Mouse (Mus musculus) myocyte (in vitro differentiated cells): ENCODE data around the gene Gal3st1. TPM values are rescaled to one million over a fixed set of nuclear protein-coding genes. Genes with fewer than 3 reads are reported as not detected.

ENCODE experiments used
- H3K27me3 ChIP-seq: one replicate; pipeline ENCODE4 v1.6.1; 2011; ENCODE audit not compliant: control insufficient read depth, insufficient read depth, insufficient read length
- H3K36me3 ChIP-seq: one replicate; pipeline ENCODE4 v1.6.1; 2011; ENCODE audit not compliant: control insufficient read depth, insufficient read depth
- H3K4me2 ChIP-seq: one replicate; pipeline ENCODE4 v1.6.1; 2011; ENCODE audit warnings: low read depth, control low read depth
- H3K4me3 ChIP-seq: one replicate; pipeline ENCODE4 v1.5.1; 2011; ENCODE audit warnings: mild to moderate bottlenecking, control low read depth, moderate library complexity
- H3K79me2 ChIP-seq: one replicate; pipeline ENCODE4 v1.6.1; 2011; ENCODE audit not compliant: control insufficient read depth, insufficient read depth
- H3ac ChIP-seq: one replicate; pipeline ENCODE4 v1.6.1; 2011; ENCODE audit not compliant: control insufficient read depth, insufficient read length
- CEBPB ChIP-seq: IDR thresholded peaks from 2 replicates; pipeline ENCODE4 v1.6.1; 2011; ENCODE audit warnings: mild to moderate bottlenecking, moderate library complexity; ENCODE audit not compliant: poor library complexity, insufficient read depth, severe bottlenecking
- E2F4 ChIP-seq: IDR thresholded peaks from one replicate; pipeline ENCODE4 v1.6.1; 2011; ENCODE audit warnings: mild to moderate bottlenecking, control low read depth, moderate library complexity; ENCODE audit not compliant: insufficient read depth
- MAX ChIP-seq: IDR thresholded peaks from one replicate; pipeline ENCODE4 v1.6.1; 2011; ENCODE audit warnings: low read depth, mild to moderate bottlenecking, control low read depth
- MYOD1 ChIP-seq, 3 experiments: IDR thresholded peaks; one replicate each; pipeline ENCODE4 v1.6.1; 2011; ENCODE audit warnings: control low read depth in 2 of 3, low read depth in 2 of 3, mild to moderate bottlenecking in 2 of 3, moderate library complexity in 1 of 3; ENCODE audit not compliant: insufficient read length in 2 of 3, control insufficient read depth in 1 of 3
- MYOG ChIP-seq, 3 experiments: IDR thresholded peaks; one replicate each; pipeline ENCODE4 v1.6.1; 2011; ENCODE audit warnings: control low read depth in 2 of 3, low read depth in 2 of 3, mild to moderate bottlenecking in 2 of 3; ENCODE audit not compliant: insufficient read length in 2 of 3, control insufficient read depth in 1 of 3, insufficient read depth in 1 of 3
- POLR2A ChIP-seq: IDR thresholded peaks from one replicate; pipeline ENCODE4 v1.6.1; 2011; ENCODE audit warnings: low read depth, mild to moderate bottlenecking, control low read depth, moderate library complexity; ENCODE audit not compliant: insufficient read length
- POLR2AphosphoS2 ChIP-seq: IDR thresholded peaks from one replicate; pipeline ENCODE4 v1.6.1; 2011; ENCODE audit warnings: low read depth, control low read depth; ENCODE audit not compliant: insufficient read length
- REST ChIP-seq: IDR thresholded peaks from one replicate; pipeline ENCODE4 v1.6.1; 2011; ENCODE audit warnings: mild to moderate bottlenecking, control low read depth, moderate library complexity; ENCODE audit not compliant: insufficient read depth, insufficient read length
- SRF ChIP-seq: IDR thresholded peaks from one replicate; pipeline ENCODE4 v1.6.1; 2011; ENCODE audit warnings: low read depth; ENCODE audit not compliant: control insufficient read depth, insufficient read length
- TCF12 ChIP-seq: IDR thresholded peaks from one replicate; pipeline ENCODE4 v1.6.1; 2011; ENCODE audit warnings: mild to moderate bottlenecking, control low read depth; ENCODE audit not compliant: poor library complexity, insufficient read depth, severe bottlenecking
- TCF3 ChIP-seq: IDR thresholded peaks from one replicate; pipeline ENCODE4 v1.6.1; 2011; ENCODE audit warnings: low read depth, control low read depth; ENCODE audit not compliant: insufficient read length
- USF1 ChIP-seq: IDR thresholded peaks from one replicate; pipeline ENCODE4 v1.6.1; 2011; ENCODE audit warnings: low read depth, mild to moderate bottlenecking, control low read depth, moderate library complexity
- polyA plus RNA-seq: library from polyadenylated mRNA; unstranded; fragments of >200 nt; fragmentation: generic; extraction: Trizol; gene quantifications from one replicate; pipeline ENCODE4 v1.2.1, GENCODE M21; 2012; ENCODE audit warnings: missing spikeins

Gal3st1 gene
- polyA plus RNA-seq, 1 experiment = not detected

DNA sequence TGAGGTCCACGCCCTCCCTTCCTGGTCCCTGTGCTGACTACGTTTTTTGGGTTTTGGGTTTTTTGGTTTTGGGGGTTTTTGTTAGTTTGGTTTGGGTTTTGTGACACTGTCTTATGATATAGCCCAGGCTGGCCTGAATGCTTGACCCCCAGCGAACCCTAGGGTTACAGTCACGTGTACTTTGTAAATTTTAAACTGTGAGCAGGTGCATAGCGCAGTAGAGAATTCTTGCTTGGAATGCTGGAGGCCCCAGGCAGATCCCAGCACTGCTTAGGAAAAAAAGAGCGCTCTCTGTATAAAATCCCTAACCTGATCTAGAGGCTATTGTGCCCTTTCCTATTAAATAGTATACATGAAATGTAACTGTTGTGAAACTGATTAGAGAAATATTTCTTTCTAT lies 9.7 kb downstream of the Gal3st1 start:
- TF ChIP-seq REST = no peak
- TF ChIP-seq CEBPB = no peak
- TF ChIP-seq POLR2A = no peak
- no peak for TF ChIP-seq MYOG (IDR thresholded peaks at IDR 0.05; ENCODE audit: control insufficient read depth in 1 of 3, insufficient read depth in 1 of 3, insufficient read length in 2 of 3, low read depth in 2 of 3)
- no peak for TF ChIP-seq SRF
- no peak for TF ChIP-seq MAX
- no peak for TF ChIP-seq MYOD1 (IDR thresholded peaks at IDR 0.05; ENCODE audit: control insufficient read depth in 1 of 3, insufficient read length in 2 of 3, low read depth in 2 of 3)
- TF ChIP-seq TCF3 = no peak
- TF ChIP-seq USF1 = no peak

DNA sequence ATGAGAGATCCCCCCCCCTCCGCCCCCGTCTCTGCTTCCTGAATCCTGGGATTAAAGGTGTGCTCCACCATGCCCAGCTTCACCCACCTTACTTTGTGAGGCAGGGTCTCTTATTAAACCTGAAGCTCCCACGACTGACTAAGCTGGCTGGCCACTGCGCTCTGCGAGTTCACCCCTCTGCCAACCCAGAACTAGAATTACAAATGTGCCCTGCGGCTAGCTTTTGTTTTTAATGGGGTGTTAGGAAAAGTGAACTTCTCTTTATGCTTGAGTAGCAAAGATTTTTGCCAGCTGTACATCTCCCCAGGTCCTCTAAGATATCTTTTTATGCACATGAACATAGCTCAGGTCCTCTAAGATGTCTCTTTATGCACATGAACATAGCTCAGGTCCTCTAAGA lies 10.5 kb downstream of the Gal3st1 start:
- Histone ChIP-seq H3ac (no peak overlapping the region), H3K27me3 (no peaks in the 10 kb centered on the region)
- no peak for TF ChIP-seq TCF12
- TF ChIP-seq MYOG (IDR thresholded peaks at IDR 0.05; ENCODE audit: control insufficient read depth in 1 of 3, insufficient read depth in 1 of 3, insufficient read length in 2 of 3, low read depth in 2 of 3) = no peak
- no peak for TF ChIP-seq E2F4
- no peak for TF ChIP-seq USF1
- no peak for TF ChIP-seq CEBPB
- TF ChIP-seq SRF = no peak

More for the DNA sequence above, 9.7 kb downstream of the Gal3st1 start:
- Histone ChIP-seq H3K4me3 (no peak overlapping the region), H3ac (no peak overlapping the region), H3K79me2 (no peaks in the 10 kb centered on the region), H3K27me3 (no peaks in the 10 kb centered on the region), H3K4me2 (no peak overlapping the region), H3K36me3 (no peaks in the 10 kb centered on the region)

DNA sequence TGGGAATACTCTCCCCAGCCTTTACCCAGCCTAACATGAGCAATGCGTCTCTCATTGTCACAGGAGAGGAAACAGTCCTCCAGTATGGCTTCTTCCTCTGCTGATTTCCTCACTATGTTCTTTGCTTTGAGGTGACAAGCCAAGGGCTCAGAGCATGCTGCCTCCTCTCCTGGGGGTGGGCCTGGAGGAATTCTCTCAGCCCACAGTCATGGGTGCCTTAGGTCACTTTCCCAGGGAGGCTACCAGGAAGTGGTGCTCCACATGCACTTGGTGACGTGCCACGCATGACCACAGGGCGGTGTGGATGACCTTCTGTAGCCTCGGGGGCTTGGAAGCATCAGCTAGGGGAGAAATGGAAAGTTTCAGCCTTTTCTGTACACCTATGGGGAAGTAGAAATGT lies 12.1 kb downstream of the Gal3st1 start:
- TF ChIP-seq POLR2AphosphoS2 (no peak), MAX (no peak), POLR2A (no peak), SRF (no peak), CEBPB (no peak), MYOD1 (IDR thresholded peaks at IDR 0.05; ENCODE audit: control insufficient read depth in 1 of 3, insufficient read length in 2 of 3, low read depth in 2 of 3) (no peak), MYOG (IDR thresholded peaks at IDR 0.05; ENCODE audit: control insufficient read depth in 1 of 3, insufficient read depth in 1 of 3, insufficient read length in 2 of 3, low read depth in 2 of 3) (no peak), E2F4 (no peak), TCF3 (no peak), REST (no peak), USF1 (no peak), TCF12 (no peak)
- Histone ChIP-seq H3K4me2 (no peak overlapping the region), H3K27me3 (no peaks in the 10 kb centered on the region), H3K4me3 (no peak overlapping the region), H3K79me2 (no peaks in the 10 kb centered on the region), H3ac (no peak overlapping the region), H3K36me3 (no peaks in the 10 kb centered on the region)

More for the DNA sequence above, 10.5 kb downstream of the Gal3st1 start:
- Histone ChIP-seq H3K36me3 (no peaks in the 10 kb centered on the region), H3K4me2 (no peak overlapping the region), H3K79me2 (no peaks in the 10 kb centered on the region), H3K4me3 (no peak overlapping the region)

DNA sequence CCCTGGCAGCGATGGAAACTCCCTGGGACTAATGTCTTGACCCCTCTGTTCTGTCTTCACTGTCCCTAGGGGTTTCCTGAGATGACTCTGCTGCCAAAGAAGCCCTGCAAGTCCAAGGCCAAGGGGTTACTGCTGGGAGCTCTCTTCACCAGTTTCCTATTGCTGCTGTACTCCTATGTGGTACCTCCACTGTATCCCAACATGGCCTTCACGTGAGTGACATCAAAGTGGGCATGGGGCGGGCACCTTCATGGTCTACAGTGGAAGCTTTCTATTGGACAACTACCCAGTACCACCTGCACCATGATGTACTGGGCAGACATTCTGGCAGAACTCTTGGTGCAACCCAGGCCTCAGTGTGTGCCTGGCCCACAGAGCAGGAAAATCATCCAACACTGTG lies 13.4 kb downstream of the Gal3st1 start:
- Histone ChIP-seq H3K36me3 (no peaks in the 10 kb centered on the region), H3K4me3 (no peak overlapping the region), H3K79me2 (no peaks in the 10 kb centered on the region), H3K4me2 (no peak overlapping the region), H3K27me3 (no peaks in the 10 kb centered on the region), H3ac (no peak overlapping the region)
- TF ChIP-seq MYOG (IDR thresholded peaks at IDR 0.05; ENCODE audit: control insufficient read depth in 1 of 3, insufficient read depth in 1 of 3, insufficient read length in 2 of 3, low read depth in 2 of 3) = no peak
- TF ChIP-seq MYOD1 (IDR thresholded peaks at IDR 0.05; ENCODE audit: control insufficient read depth in 1 of 3, insufficient read length in 2 of 3, low read depth in 2 of 3) = no peak
- TF ChIP-seq E2F4 = no peak
- TF ChIP-seq TCF3 = no peak
- no peak for TF ChIP-seq POLR2AphosphoS2
- TF ChIP-seq CEBPB = no peak
- no peak for TF ChIP-seq MAX
- TF ChIP-seq TCF12 = no peak

DNA sequence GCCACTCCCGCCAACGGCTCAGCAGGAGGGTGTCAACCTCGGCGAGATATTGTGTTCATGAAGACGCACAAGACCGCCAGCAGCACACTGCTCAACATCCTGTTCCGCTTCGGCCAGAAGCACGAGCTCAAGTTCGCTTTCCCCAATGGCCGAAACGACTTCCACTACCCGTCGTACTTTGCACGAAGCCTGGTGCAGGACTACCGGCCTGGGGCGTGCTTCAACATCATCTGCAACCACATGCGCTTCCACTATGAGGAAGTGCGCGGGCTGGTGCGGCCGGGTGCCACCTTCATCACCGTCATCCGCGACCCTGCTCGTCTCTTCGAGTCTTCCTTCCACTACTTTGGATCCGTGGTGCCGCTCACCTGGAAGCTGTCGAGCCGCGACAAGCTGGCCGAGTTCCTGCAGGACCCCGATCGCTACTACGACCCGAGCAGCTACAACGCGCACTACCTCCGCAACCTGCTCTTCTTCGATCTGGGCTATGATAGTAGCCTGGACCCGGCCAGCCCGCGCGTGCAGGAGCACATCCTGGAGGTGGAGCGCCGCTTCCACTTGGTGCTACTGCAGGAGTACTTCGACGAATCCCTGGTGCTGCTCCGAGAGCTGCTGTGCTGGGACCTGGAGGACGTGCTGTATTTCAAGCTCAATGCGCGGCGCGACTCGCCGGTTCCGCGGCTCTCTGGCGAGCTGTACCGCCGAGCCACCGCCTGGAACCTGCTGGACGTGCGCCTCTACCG lies 14.7 kb downstream of the Gal3st1 start:
- no peak overlapping the region for H3K4me3 ChIP-seq
- H3K36me3 ChIP-seq = no peaks in the 10 kb centered on the region
- no peak for TF ChIP-seq TCF3
- no peaks in the 10 kb centered on the region for H3K27me3 ChIP-seq
- no peak overlapping the region for H3ac ChIP-seq
- no peaks in the 10 kb centered on the region for H3K79me2 ChIP-seq
- no peak overlapping the region for H3K4me2 ChIP-seq
